In the genomic region with DNA sequence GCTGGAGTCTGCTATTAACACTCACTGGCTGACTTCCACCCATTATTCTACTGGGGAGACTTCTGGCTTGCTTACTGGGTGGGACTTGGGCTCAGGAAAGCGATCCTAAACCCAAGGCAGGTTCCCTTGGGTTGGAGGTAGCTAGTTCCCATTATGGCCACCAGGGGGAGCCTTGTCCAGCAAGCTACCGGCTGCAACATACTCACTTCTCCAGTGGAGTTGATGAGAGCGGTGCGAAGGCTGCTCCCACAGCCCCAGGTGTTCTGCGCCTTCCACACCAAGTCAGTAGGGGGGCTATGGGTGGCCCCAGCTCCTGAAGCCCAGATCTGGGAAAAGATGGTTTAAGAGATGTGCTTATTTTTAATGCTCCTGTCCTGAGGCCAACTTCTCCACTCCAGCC, we compare ENCODE assay signal across 8 mouse cellular contexts. TPM values are rescaled to one million over a fixed set of nuclear protein-coding genes. Genes with fewer than 3 reads are reported as not detected.
DNase-seq lines count a peak whose midpoint lies in the region; ATAC-seq and TF ChIP-seq lines count a peak whose summit lies in the region.

No protein-coding gene starts in this region.

- 0 out of 2 replicates have a peak, but pooled peaks have one; percentile 30 for ATAC-seq in embryonic facial prominence, embryonic 12.5 days (ENCODE audit: insufficient number of reproducible peaks, insufficient read depth, low FRiP score, low TSS enrichment)

- H3K9me3 ChIP-seq in E14TG2a.4 (ENCODE audit: low read length), result peaks cover 6% of the 10 kb centered on the region; the same call in 1 of the 2 replicates
- no peaks in the 10 kb centered on the region for H3K9me3 ChIP-seq in embryonic facial prominence, embryonic 12.5 days

- WGBS in embryonic facial prominence, embryonic 12.5 days, result 10% methylated on average over 5 of the region's 5 CpGs

- no peak overlapping the region for H3K4me2 ChIP-seq in embryonic facial prominence, embryonic 12.5 days (replicated peaks)

- H3K4me1 ChIP-seq in E14TG2a.4 (replicated peaks; ENCODE audit: low read depth, low read length), result peaks cover 82% of the 10 kb centered on the region
- H3K4me1 ChIP-seq in embryonic facial prominence, embryonic 12.5 days, result peaks cover 13% of the 10 kb centered on the region

- no peak overlapping the region for H3K9ac ChIP-seq in embryonic facial prominence, embryonic 12.5 days

- peak overlapping the region; percentile 26; the same call in 1 of the 2 replicates for H3K4me3 ChIP-seq in E14TG2a.4 (replicated peaks; ENCODE audit: low read length)
- no peak overlapping the region for H3K4me3 ChIP-seq in embryonic facial prominence, embryonic 12.5 days

- TF ChIP-seq CTCF in E14TG2a.4 (conservative IDR thresholded peaks at IDR 0.05; ENCODE audit: low read length), result peak; percentile 96

- no peak overlapping the region for H3K27ac ChIP-seq in embryonic facial prominence, embryonic 12.5 days

- peaks cover 39% of the 10 kb centered on the region for H3K27me3 ChIP-seq in E14TG2a.4 (ENCODE audit: insufficient read depth, low read length)
- H3K27me3 ChIP-seq in embryonic facial prominence, embryonic 12.5 days, result peaks cover 47% of the 10 kb centered on the region

- H3K36me3 ChIP-seq in E14TG2a.4 (ENCODE audit: insufficient read depth, low read length), result peaks cover 27% of the 10 kb centered on the region
- peaks cover 34% of the 10 kb centered on the region for H3K36me3 ChIP-seq in embryonic facial prominence, embryonic 12.5 days

- DNase-seq in adrenal gland, postnatal 14 days, result peak; percentile 88
- peak; percentile 75 to 85 for DNase-seq in heart, postnatal 14 days
- peak; percentile 82 for DNase-seq in layer of hippocampus, postnatal 10 days (ENCODE audit: low spot score in 2 of 2)
- DNase-seq in lung, postnatal 36 days, result peak; percentile 86
- peak; percentile 76 for DNase-seq in right cerebral cortex, adult 18-20 months
- no peak for DNase-seq in yolk sac, embryonic 10.5 days (ENCODE audit: low spot score)

- intact Hi-C loops in heart, postnatal 14 days (cut with DNase I), result loop anchor here (1.0 kb wide), 2 partner anchors 39 to 43 kb away; no protein-coding TSS in a partner anchor

RNA-seq across cellular contexts. Expression of a gene that starts 22.6 kb away (rescaled TPM):
- 11.0 and 11.5 TPM in 2 replicates for total RNA-seq in adrenal gland, postnatal 14 days (2021)
- 7.5 and 9.0 TPM in 2 replicates for polyA plus RNA-seq in embryonic facial prominence, embryonic 12.5 days (2016; fragmentation: Nextera tagmentation; extraction: Ambion mirVana)
- 1 to 10 TPM; 2.3 to 2.6 TPM for total RNA-seq in heart, postnatal 14 days (2021)
- 10 to 100 TPM; 39.6 to 42.8 TPM for total RNA-seq in layer of hippocampus, postnatal 10 days (2021)

RNA-seq across cellular contexts. Expression of a gene that starts 26.1 kb away (rescaled TPM):
- total RNA-seq in adrenal gland, postnatal 14 days (2021), result 97.6 and 99.3 TPM in 2 replicates
- 109 and 113 TPM in 2 replicates for polyA plus RNA-seq in embryonic facial prominence, embryonic 12.5 days (2016; fragmentation: Nextera tagmentation; extraction: Ambion mirVana)
- total RNA-seq in heart, postnatal 14 days (2021), result 100 to 1,000 TPM; 128 TPM
- total RNA-seq in layer of hippocampus, postnatal 10 days (2021), result 10 to 100 TPM; 46.2 to 50.5 TPM

RNA-seq across cellular contexts. Expression of a gene that starts 48.6 kb away (rescaled TPM):
- 4.2 and 4.4 TPM in 2 replicates for total RNA-seq in adrenal gland, postnatal 14 days (2021)
- polyA plus RNA-seq in embryonic facial prominence, embryonic 12.5 days (2016; fragmentation: Nextera tagmentation; extraction: Ambion mirVana), result 36.3 and 37.7 TPM in 2 replicates
- total RNA-seq in heart, postnatal 14 days (2021), result 1 to 10 TPM in 1 of 2 experiments, under 1 TPM in 1; 0.81 to 2.0 TPM
- 10 to 100 TPM; 17.0 to 18.5 TPM for total RNA-seq in layer of hippocampus, postnatal 10 days (2021)

RNA-seq across cellular contexts. Expression of a gene that starts 58.7 kb away (rescaled TPM):
- total RNA-seq in adrenal gland, postnatal 14 days (2021), result 46.7 and 51.7 TPM in 2 replicates
- 17.0 and 17.3 TPM in 2 replicates for polyA plus RNA-seq in embryonic facial prominence, embryonic 12.5 days (2016; fragmentation: Nextera tagmentation; extraction: Ambion mirVana)
- 10 to 100 TPM; 13.1 to 14.2 TPM for total RNA-seq in heart, postnatal 14 days (2021)
- 10 to 100 TPM; 54.1 to 58.1 TPM for total RNA-seq in layer of hippocampus, postnatal 10 days (2021)
